Mouse (Mus musculus) left cerebral cortex, adult 2 months (tissue): ENCODE measurements at regions not wholly inside any gene's neighbourhood (a gene's known extent, or its start where the extent isn't known, plus 50 kb on each side); places are given as distances from the start of the nearest gene placed in this dataset.

ENCODE experiments used
- DNase-seq, 2 experiments: peaks; one replicate each; pipeline ENCODE4 v3.0.0; 2021 to 2022; ENCODE audit warnings: low spot score in 2 of 2, mixed read lengths in 1 of 2; ENCODE audit errors: extremely low spot score in 1 of 2
- H3K27ac ChIP-seq: fragments of 200-600 bp; 2 replicates; pipeline ENCODE4 v1.8.1; 2022
- H3K4me3 ChIP-seq: fragments of 200-600 bp; 2 replicates; pipeline ENCODE4 v1.8.1; 2022
- CTCF ChIP-seq: fragments of 200-600 bp; IDR thresholded peaks from 2 replicates; pipeline ENCODE4 v1.8.1; 2022; ENCODE audit warnings: antibody characterized with exemption, mild to moderate bottlenecking, moderate library complexity
- intact Hi-C: fragments of 180-260 bp; cut with DNase I; formaldehyde crosslinking; loops from one replicate; pipeline ENCODE4 v1.15.1; 2025

DNA sequence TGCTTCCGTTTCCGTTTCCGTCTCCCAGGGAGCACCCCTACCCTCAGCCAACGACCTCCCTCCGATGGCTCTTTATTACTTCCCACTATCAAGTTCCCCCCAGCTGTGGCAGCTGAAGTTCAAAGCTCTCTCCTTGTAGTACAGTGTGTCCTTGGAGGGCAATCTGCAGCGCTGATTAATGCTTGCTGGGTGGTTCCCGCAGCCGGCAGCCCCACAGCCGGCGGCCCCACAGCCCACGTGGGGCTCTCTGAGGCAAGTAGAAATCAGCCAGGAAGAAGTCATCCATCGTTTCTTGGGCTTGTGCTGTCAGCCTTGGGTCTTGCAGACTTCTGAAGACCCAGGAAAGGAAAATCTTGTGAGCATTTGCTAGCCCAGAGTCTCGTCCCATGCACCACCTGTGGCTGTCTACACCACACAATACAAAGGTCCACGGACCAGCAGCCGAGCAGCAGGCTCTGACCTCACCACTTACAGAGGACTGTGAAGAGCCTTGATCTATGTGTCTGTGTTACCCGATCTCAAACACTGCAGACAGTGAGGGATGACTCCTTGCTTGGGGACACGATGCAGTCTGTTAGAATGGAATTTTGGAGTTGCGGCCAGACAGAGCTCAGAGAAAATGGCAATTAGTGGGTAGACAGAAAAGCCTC lies 178.5 kb downstream of the Gadd45g start:
- intact Hi-C loops, result no loop called here
- no peak for DNase-seq
- no peak for TF ChIP-seq CTCF
- Histone ChIP-seq H3K27ac (no peak overlapping the region), H3K4me3 (no peak overlapping the region)

DNA sequence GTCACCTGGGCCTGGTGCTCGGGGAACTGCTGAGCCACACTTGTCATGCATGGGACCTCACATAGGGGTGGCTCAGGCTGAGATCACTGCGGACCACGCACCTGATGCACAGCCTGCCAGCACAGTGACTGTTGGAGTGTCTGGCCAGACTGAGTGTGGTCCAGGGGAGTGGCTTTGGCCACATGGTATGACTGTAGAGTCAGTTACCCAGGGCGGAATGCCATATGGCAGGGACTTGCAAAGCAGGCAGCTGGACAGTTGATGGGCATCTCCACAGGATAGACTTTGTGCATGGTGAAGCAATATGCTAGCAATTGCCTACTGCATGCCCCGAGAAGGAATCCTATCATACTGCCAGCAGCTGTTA lies 179.0 kb downstream of the Gadd45g start:
- Histone ChIP-seq H3K4me3 (no peak overlapping the region), H3K27ac (no peak overlapping the region)
- DNase-seq, result no peak
- no peak for TF ChIP-seq CTCF
- intact Hi-C loops, result no loop called here

DNA sequence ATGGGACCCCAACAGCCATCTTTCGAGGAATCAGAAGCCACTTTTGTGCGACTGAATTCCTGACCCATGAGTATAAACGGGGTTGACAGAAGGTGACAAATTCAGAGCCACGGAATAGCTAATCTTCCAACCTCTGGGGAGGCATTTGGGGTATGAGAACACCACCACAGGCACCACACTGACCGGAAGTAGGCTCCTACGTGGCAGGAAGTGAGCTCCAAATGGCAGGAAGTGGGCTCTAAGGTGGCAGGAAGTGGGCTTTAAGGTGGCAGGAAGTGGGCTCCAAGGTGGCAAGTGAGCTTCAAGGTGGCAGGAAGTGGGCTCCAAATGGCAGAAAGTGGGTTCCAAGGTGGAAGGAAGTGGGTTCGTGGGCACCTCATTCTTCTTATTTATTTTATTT lies 179.8 kb downstream of the Gadd45g start:
- no peak for DNase-seq
- Histone ChIP-seq H3K27ac (no peak overlapping the region), H3K4me3 (no peak overlapping the region)
- intact Hi-C loops, result no loop called here
- no peak for TF ChIP-seq CTCF

DNA sequence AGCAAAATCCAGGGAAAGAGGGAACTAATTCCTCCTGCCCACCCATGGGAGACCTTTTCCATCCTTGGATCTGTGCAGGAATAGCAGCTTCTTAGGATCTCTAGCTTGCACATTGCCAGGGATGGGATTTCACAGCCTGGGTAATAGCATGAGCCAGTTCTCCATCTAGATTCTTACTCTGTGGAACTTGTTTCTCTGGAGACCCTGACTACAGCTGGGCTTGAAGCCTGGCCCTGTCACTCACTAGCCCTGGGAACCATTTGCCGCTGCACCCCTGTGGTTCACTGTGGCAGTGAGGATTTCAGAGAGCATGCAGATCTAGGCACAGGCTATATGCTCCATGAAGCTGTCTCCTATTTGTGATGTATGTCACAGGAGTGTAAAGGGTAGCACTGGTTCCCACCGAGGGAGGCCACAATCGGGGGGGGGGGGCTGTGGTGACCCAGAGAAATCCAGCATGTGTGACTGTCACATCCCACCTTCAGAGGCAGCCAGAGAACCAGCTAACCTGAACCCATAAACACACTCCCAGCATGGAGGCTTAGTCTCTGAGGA lies 183.5 kb downstream of the Gadd45g start:
- intact Hi-C loops, result no loop called here
- no peak for TF ChIP-seq CTCF
- no peak for DNase-seq
- H3K4me3 ChIP-seq, result no peak overlapping the region
- no peak overlapping the region for H3K27ac ChIP-seq

DNA sequence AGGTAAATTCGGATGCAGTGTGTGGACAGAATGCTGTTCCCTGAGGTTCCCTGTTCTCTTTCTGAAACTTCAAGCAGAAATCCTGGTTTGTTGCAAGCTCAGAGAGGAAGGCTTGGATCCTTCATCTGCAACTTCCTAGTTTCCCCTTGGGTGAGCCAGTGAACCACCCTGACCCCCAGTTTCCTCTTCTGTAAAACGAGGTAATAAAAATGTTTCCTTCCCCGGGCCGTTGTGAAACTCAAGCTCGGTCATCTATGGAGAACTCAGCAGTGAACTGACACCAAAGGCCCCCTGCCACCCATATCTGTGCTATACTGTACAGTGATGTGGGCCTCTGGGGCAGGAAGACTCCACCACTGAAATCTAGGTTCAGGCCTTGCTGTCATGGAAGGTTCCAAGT lies 185.0 kb downstream of the Gadd45g start:
- H3K4me3 ChIP-seq, result no peak overlapping the region
- intact Hi-C loops, result no loop called here
- DNase-seq, result no peak
- H3K27ac ChIP-seq, result no peak overlapping the region
- TF ChIP-seq CTCF, result no peak

DNA sequence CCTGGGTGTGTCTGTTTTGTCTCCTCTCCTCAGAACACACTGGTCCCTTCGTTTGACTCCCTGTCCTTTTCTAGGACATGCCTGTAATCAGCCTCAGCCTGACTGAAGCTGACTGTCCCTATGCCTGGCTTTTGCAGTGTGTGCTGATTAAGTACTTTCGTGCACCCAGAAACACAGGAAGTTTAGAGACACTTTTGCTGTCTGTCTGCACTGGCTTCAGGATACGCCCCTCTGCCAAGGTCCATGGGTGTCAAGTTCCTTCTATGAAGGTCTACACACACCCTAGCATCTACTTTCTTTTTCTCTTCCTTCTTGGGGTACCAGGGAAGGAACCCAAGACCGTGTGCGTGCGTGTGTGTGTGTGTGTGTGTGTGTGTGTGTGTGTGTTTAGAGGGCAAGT lies 189.3 kb downstream of the Gadd45g start:
- intact Hi-C loops, result no loop called here
- no peak overlapping the region for H3K27ac ChIP-seq
- no peak for TF ChIP-seq CTCF
- no peak for DNase-seq
- H3K4me3 ChIP-seq, result no peak overlapping the region

DNA sequence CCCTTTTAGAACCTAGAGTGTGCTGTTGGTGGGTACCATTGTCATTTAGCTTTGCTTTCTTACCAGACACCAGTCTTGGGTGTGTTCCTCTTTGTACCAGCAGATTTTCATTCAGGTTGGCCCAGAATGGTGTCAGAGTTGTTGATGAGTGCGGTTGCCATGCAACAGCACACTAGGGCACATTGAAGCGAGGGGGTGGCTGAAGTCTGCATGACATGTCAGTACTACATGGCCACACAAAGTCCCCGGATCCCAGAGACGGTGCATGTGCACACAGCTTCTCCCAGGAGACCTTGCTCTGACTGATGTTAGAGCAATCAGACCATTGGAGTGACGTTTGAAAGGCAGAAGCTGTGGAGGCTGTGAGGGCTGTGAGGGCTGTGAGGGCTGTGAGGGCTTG lies 189.9 kb downstream of the Gadd45g start:
- Histone ChIP-seq H3K27ac (no peak overlapping the region), H3K4me3 (no peak overlapping the region)
- no peak for TF ChIP-seq CTCF
- intact Hi-C loops, result no loop called here
- no peak for DNase-seq

DNA sequence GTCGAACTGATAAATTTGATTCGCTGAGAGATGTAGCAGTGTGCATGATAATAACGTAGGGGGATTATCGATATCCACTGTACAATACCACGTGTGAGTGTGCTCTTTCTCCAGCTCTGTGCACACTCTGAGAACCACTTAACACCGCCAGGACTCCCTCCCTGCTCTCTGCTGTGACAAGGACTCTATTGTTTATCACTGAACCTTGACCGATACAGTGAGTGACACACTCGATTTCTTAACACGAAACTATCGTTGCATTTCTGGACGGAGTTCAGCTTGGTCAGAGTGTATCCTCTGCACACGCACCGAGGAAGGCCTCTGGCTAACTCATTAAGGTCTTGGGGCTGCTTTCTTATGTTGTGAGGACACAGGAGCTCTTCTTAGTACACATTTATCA lies 190.7 kb downstream of the Gadd45g start:
- no peak for TF ChIP-seq CTCF
- DNase-seq, result no peak
- intact Hi-C loops, result no loop called here
- Histone ChIP-seq H3K27ac (no peak overlapping the region), H3K4me3 (no peak overlapping the region)

DNA sequence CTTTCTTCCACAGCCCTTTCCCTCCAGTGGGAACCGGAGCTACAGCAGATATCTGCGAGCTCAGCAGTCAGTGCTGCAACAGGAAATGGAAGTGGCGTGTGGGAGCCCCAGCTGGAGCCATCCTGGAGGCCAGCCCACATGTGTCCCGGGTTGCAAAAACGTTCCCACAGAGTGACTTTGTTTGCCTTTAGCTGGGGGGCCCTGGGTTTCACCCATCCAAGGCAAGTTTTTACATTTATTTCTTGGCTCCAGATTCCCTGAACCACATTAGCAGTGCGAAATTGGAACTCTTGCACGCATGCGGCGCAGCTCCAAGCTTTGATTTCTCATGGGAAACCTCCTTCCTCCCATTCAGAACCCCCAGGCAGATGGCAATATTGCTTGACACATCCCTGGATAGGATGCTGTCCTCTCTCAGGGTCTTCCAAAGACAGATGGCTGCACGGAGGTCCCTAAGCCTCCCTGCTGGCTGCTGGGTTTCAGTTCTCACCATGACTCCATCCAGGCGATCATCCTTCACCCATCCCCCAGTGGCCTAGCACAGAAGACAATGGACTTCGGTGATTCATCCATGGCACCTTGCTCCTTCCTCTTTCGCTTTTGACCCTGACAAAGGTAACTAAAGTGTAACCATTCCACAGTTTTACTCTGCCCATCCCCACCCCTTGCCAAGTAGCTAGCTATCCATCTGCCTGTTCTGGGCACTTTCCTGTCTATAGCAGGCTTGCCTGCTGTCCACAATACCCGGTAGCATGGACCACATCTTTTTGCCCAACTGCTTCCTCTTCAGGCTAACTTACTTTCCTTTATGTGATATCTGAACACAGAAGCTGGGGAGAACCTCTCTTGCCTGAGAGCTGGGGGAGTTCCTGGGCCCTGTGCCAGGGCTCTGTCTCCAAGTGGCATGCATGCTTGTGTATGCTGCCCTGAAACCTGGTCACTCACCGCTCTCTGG lies 195.3 kb downstream of the Gadd45g start:
- no peak for DNase-seq
- Histone ChIP-seq H3K4me3 (no peak overlapping the region), H3K27ac (no peak overlapping the region)
- intact Hi-C loops, result no loop called here
- TF ChIP-seq CTCF, result no peak; the same call in 1 of the 2 replicates

DNA sequence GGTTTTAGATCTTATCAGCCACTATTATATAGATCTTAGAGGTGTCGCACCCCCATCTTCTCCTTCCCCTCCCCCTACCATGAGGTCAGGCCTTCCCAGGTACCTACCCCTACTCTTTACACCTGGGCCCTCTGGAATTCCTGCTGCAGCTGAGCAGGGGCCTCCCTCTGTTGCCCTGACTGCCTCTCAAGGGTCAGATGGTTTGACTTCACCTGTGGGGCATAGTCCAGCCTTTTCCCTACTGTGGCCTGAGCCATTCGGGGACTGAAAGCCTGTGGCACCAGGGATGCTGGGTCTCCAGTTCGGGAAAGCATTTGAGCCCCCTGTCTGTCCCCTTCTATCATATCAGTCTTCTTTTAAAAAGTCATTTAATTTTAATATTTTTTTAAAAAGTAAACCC lies 196.4 kb downstream of the Gadd45g start:
- no peak overlapping the region for H3K4me3 ChIP-seq
- intact Hi-C loops, result no loop called here
- H3K27ac ChIP-seq, result no peak overlapping the region
- no peak for DNase-seq
- TF ChIP-seq CTCF, result no peak

DNA sequence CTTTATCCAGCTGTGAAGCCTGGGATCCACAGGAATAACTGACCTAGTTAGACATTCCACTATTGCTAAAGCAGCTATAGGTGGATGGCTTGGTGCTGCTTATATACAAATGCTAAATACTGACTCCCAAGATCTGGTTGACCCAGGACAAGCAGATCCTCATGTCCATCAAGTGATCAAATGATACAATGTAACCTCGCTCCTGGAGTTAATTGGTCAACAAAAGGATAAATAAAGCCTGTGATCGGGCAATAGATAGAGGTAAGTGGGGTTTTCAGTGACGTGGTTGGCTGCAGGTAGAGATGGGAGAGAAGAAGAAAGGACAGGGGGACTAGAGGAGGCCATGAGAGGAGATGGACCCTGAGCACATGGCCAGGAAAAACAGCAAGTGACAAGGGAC lies 197.4 kb downstream of the Gadd45g start:
- H3K4me3 ChIP-seq, result no peak overlapping the region
- TF ChIP-seq CTCF, result no peak
- intact Hi-C loops, result no loop called here

DNA sequence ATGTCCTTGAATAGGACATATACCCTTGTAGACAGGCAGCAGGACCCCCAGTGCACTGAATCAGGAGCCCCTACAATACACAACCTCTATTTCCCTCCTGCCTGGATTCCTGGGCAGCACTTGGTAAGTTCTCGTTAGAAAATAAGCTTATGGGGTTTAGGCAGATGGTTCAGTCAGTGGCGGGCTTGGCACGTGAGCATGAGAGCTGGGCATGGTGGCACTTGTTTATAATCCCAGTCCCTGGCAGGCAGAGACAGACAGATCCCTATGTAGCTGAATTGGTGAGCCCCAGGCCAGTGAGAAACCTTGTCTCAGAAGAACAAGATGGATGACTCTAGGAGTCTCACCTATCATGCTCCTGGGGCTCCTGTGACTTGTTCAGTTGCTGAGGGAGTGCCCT lies 198.9 kb downstream of the Gadd45g start:
- no peak for TF ChIP-seq CTCF
- H3K27ac ChIP-seq, result no peak overlapping the region
- H3K4me3 ChIP-seq, result no peak overlapping the region
- intact Hi-C loops, result no loop called here
- no peak for DNase-seq

More for the DNA sequence above, 197.4 kb downstream of the Gadd45g start:
- no peak for DNase-seq
- H3K27ac ChIP-seq, result no peak overlapping the region
